ENCODE assay signal across 10 mouse cellular contexts in genomic region chr10:117639899-117640594, GRCm38 (mm10). TPM values are rescaled to one million over a fixed set of nuclear protein-coding genes. Genes with fewer than 3 reads are reported as not detected.
DNase-seq lines count a peak whose midpoint lies in the region; ATAC-seq and TF ChIP-seq lines count a peak whose summit lies in the region.
"Had no signal": no experiment of that assay in that cellular context is flagged by ENCODE, and none has a peak within 500 bp of the region (broad histone marks: within the 10 kb centered on the region; RNA-seq: fewer than 3 reads in every experiment).

No protein-coding gene starts in this region.

- intact Hi-C loops in heart, postnatal 10 days (cut with DNase I), result loop anchor here (2.0 kb wide), 1 partner anchor 33 kb away; no protein-coding TSS in a partner anchor

- in situ Hi-C loops in CH12.LX (cut with MboI; ENCODE audit: low pct_ligation_motif_present, low pct_unique_long_range_greater_than_20kb, low sequenced_read_pairs), result no loop called here

- H3K4me1 ChIP-seq in heart, embryonic 11.5 days (ENCODE audit: control insufficient read depth, insufficient read depth, low read length), result no peaks in the 10 kb centered on the region
- H3K4me1 ChIP-seq in CH12.LX (ENCODE audit: control insufficient read depth in 1 of 2, insufficient read depth in 2 of 2), result peaks cover 4 to 7% of the 10 kb centered on the region in 2 experiments
- H3K4me1 ChIP-seq in intestine, embryonic 15.5 days (replicated peaks), result peaks cover 5% of the 10 kb centered on the region

- no peak overlapping the region for H3K4me3 ChIP-seq in heart, embryonic 11.5 days (ENCODE audit: low read depth, low read length)
- no peak overlapping the region for H3K4me3 ChIP-seq in CH12.LX (replicated peaks in 1 of 3; ENCODE audit: low read depth in 2 of 3, low read length in 2 of 3, poor library complexity in 1 of 3)
- no peak overlapping the region for H3K4me3 ChIP-seq in intestine, embryonic 15.5 days (replicated peaks)
- H3K4me3 ChIP-seq: neural tube, embryonic 13.5 days had no signal

- dilution Hi-C loops in CH12.LX (cut with MboI; ENCODE audit: extremely low pct_ligation_motif_present, extremely low pct_unique_long_range_greater_than_20kb, low sequenced_read_pairs), result no loop called here

- no peak for ATAC-seq in heart, embryonic 11.5 days (replicated peaks; ENCODE audit: insufficient number of reproducible peaks, low FRiP score, low TSS enrichment)
- peak; percentile 77 for ATAC-seq in intestine, embryonic 15.5 days
- 0 out of 2 replicates have a peak, but pooled peaks have one; percentile 5 for ATAC-seq in neutrophil, adult 5-6 weeks (ENCODE audit: extremely low read depth, insufficient number of reproducible peaks, low FRiP score, poor library complexity, severe bottlenecking)

- TF ChIP-seq POLR2A in CH12.LX (IDR thresholded peaks at IDR 0.05; ENCODE audit: low read depth, low read length), result no peak

- TF ChIP-seq CTCF in CH12.LX (conservative IDR thresholded peaks at IDR 0.05 in 1 of 2, IDR thresholded peaks at IDR 0.05 in 1 of 2; ENCODE audit: low read depth in 2 of 2, low read length in 2 of 2), result no peak

- H3K9ac ChIP-seq in heart, embryonic 11.5 days (ENCODE audit: low read depth, low read length), result no peak overlapping the region
- H3K9ac ChIP-seq in CH12.LX (ENCODE audit: insufficient read depth, low read depth), result no peak overlapping the region
- no peak overlapping the region for H3K9ac ChIP-seq in intestine, embryonic 15.5 days
- H3K9ac ChIP-seq: neural tube, embryonic 13.5 days had no signal

- no peak overlapping the region for H3K27ac ChIP-seq in heart, embryonic 11.5 days (ENCODE audit: low read depth, low read length)
- no peak overlapping the region for H3K27ac ChIP-seq in CH12.LX (ENCODE audit: insufficient read depth, low read depth)
- peak overlapping the region; percentile 42 for H3K27ac ChIP-seq in intestine, embryonic 15.5 days
- H3K27ac ChIP-seq: neural tube, embryonic 13.5 days had no signal

- no peaks in the 10 kb centered on the region for H3K9me3 ChIP-seq in heart, embryonic 11.5 days (replicated peaks; ENCODE audit: control insufficient read depth, low read length)
- peaks cover 2% of the 10 kb centered on the region for H3K9me3 ChIP-seq in CH12.LX (replicated peaks; ENCODE audit: low read length)
- no peaks in the 10 kb centered on the region for H3K9me3 ChIP-seq in intestine, embryonic 15.5 days
- H3K9me3 ChIP-seq: neural tube, embryonic 13.5 days had no signal

- no peaks in the 10 kb centered on the region for H3K79me2 ChIP-seq in CH12.LX (replicated peaks; ENCODE audit: control insufficient read depth, extremely low read depth, insufficient read depth, poor library complexity, severe bottlenecking)

- no peaks in the 10 kb centered on the region for H3K27me3 ChIP-seq in heart, embryonic 11.5 days (ENCODE audit: control insufficient read depth, insufficient read depth, low read length)
- no peaks in the 10 kb centered on the region for H3K27me3 ChIP-seq in CH12.LX (replicated peaks)
- H3K27me3 ChIP-seq in intestine, embryonic 15.5 days (replicated peaks), result no peaks in the 10 kb centered on the region
- H3K27me3 ChIP-seq: neural tube, embryonic 13.5 days had no signal

- H3K36me3 ChIP-seq in heart, embryonic 11.5 days (ENCODE audit: control insufficient read depth, insufficient read depth, low read length), result no peaks in the 10 kb centered on the region
- H3K36me3 ChIP-seq in CH12.LX (replicated peaks in 1 of 2; ENCODE audit: control insufficient read depth in 1 of 2, insufficient read depth in 1 of 2, low read length in 1 of 2), result no peaks in the 10 kb centered on the region
- no peaks in the 10 kb centered on the region for H3K36me3 ChIP-seq in intestine, embryonic 15.5 days
- H3K36me3 ChIP-seq: neural tube, embryonic 13.5 days had no signal

- TF ChIP-seq EP300 in CH12.LX (IDR thresholded peaks at IDR 0.05; ENCODE audit: low read length), result no peak

- WGBS in heart, embryonic 11.5 days (ENCODE audit: insufficient replicate concordance), result 43% methylated on average over 21 of the region's 21 CpGs
- WGBS in intestine, embryonic 15.5 days, result 37% methylated on average over 21 of the region's 21 CpGs

- no peak for TF ChIP-seq RAD21 in CH12.LX (IDR thresholded peaks at IDR 0.05; ENCODE audit: low read depth, low read length)

- no peak for DNase-seq in heart, postnatal 10 days
- DNase-seq in CH12.LX (ENCODE audit: extremely low read depth), result no peak
- DNase-seq in cerebellum, adult 8-10 months, result no peak
- no peak for DNase-seq in right cerebral cortex, postnatal 14 days
- DNase-seq in urinary bladder, postnatal 36 days (ENCODE audit: low spot score in 2 of 2), result no peak
- DNase-seq: cerebellum, adult 2 months had no signal

- H3K4me2 ChIP-seq in heart, embryonic 11.5 days, result peak overlapping the region; percentile 23; the same call in 1 of the 2 replicates
- peak overlapping the region; percentile 5; the same call in 1 of the 2 replicates for H3K4me2 ChIP-seq in CH12.LX (ENCODE audit: insufficient read depth, low read depth, poor library complexity, severe bottlenecking)
- peak overlapping the region; percentile 28 for H3K4me2 ChIP-seq in intestine, embryonic 15.5 days (replicated peaks)
- H3K4me2 ChIP-seq: neural tube, embryonic 13.5 days had no signal

TF ChIP-seq in CH12.LX, 34 proteins besides CTCF, POLR2A, EP300 and RAD21:
- TF ChIP-seq UBTF (IDR thresholded peaks at IDR 0.05; ENCODE audit: low read depth, low read length) (no peak), ETS1 (conservative IDR thresholded peaks at IDR 0.05; ENCODE audit: low read depth, low read length) (no peak), MYC (IDR thresholded peaks at IDR 0.05; ENCODE audit: low read depth, low read length) (no peak), USF1 (IDR thresholded peaks at IDR 0.05; ENCODE audit: low read depth, low read length) (peak; percentile 53), CHD2 (IDR thresholded peaks at IDR 0.05; ENCODE audit: low read length) (no peak), BHLHE40 (IDR thresholded peaks at IDR 0.05; ENCODE audit: low read depth, low read length) (peak; percentile 70), NRF1 (IDR thresholded peaks at IDR 0.05; ENCODE audit: low read depth, low read length) (no peak)

RNA-seq across cellular contexts. Expression of gene Cpm, which starts 10.7 kb away (rescaled TPM):
- polyA plus RNA-seq in heart, embryonic 11.5 days (2014; fragmentation: Nextera tagmentation; extraction: Ambion mirVana), result 2.5 and 4.1 TPM in 2 replicates
- 1 to 10 TPM; 5.7 to 5.9 TPM for total RNA-seq in heart, postnatal 10 days (2021)
- 0.04 and 0.25 TPM in 2 replicates for total RNA-seq in CH12.LX (2012; rRNA removed)
- total RNA-seq in CH12.LX (2014; rRNA removed), result 0.09 and 0.31 TPM in 2 replicates
- polyA plus RNA-seq in CH12.LX (2012; ENCODE audit: insufficient read length, low read depth), result 0.17 and 0.31 TPM in 2 replicates
- polyA plus RNA-seq in intestine, embryonic 15.5 days (2015; fragmentation: Nextera tagmentation; extraction: Ambion mirVana), result 44.4 and 50.7 TPM in 2 replicates
- 40.6 and 45.2 TPM in 2 replicates for total RNA-seq in neutrophil, adult 5-6 weeks (2017)

Comparison
In these comparisons a context has a peak if more than half of its experiments do, and no peak if none do; other contexts are left out.
1. RNA of gene Cpm, which starts 10.7 kb away (total RNA-seq): 40.6 to 45.2 TPM in neutrophil, adult 5-6 weeks and 5.7 to 5.9 TPM in heart, postnatal 10 days; 0.04 to 0.31 TPM in CH12.LX; every median in the first group is over 4 times any median in the second.
2. Peak in every context shown above with its lines, with median percentiles within 50 percentile points of each other: H3K4me2 ChIP-seq.